Mouse (Mus musculus) brain, embryonic 14.5 days (tissue): ENCODE data around the gene Atg7.

ENCODE experiments used
- CTCF ChIP-seq: fragments of 200-500 bp; IDR thresholded peaks from 2 replicates; pipeline ENCODE4 v1.5.1; 2012; ENCODE audit warnings: inconsistent platforms, mild to moderate bottlenecking, moderate library complexity, borderline replicate concordance; ENCODE audit not compliant: insufficient read depth, insufficient read length; ENCODE audit errors: extremely low read depth
- POLR2A ChIP-seq: fragments of 200-500 bp; IDR thresholded peaks from 2 replicates; pipeline ENCODE4 v1.6.1; 2012; ENCODE audit warnings: mild to moderate bottlenecking, inconsistent platforms, borderline replicate concordance; ENCODE audit not compliant: poor library complexity, insufficient read depth, insufficient read length, severe bottlenecking; ENCODE audit errors: extremely low read depth

DNA sequence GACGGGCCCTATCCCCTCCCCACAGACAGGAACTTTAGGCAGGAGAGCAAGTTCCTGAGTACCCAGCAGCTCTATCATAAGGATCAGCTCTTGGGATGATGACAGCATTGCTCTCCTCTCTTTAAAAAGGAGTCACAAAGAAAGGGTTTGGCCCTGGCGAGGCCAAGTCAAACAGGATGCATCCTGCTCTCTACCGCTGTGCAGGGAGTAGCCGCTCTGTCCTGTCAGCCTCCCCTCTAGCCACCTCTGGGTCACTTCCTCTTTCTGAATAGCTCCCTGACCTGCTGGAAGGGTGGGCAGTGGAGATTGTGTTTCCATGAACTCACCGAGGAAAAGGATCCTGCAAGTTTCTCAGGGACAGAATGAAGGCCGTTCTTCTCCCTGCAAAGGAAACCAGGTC lies 175.6 kb downstream of the Atg7 start:
- no peak for TF ChIP-seq CTCF
- TF ChIP-seq POLR2A = no peak
